In genomic region chr16:56231300-56231699, GRCm38 (mm10) we compare ENCODE assay signal across 9 mouse cellular contexts. TPM values are rescaled to one million over a fixed set of nuclear protein-coding genes. Genes with fewer than 3 reads are reported as not detected.
DNase-seq lines count a peak whose midpoint lies in the region; ATAC-seq and TF ChIP-seq lines count a peak whose summit lies in the region.
"Had no signal": no experiment of that assay in that cellular context is flagged by ENCODE, and none has a peak within 500 bp of the region (broad histone marks: within the 10 kb centered on the region; RNA-seq: fewer than 3 reads in every experiment).

No protein-coding gene starts in this region.

- no peaks in the 10 kb centered on the region for H3K27me3 ChIP-seq in kidney, embryonic 15.5 days
- no peaks in the 10 kb centered on the region for H3K27me3 ChIP-seq in stomach, postnatal 0 days (ENCODE audit: control insufficient read depth, insufficient read depth, low read length)
- H3K27me3 ChIP-seq: limb, embryonic 13.5 days had no signal

- no peak overlapping the region for H3K27ac ChIP-seq in kidney, embryonic 15.5 days
- H3K27ac ChIP-seq in bone marrow, adult 2 months (ENCODE audit: control insufficient read depth, insufficient read depth, low read depth, low read length, poor library complexity): no peak overlapping the region
- no peak overlapping the region for H3K27ac ChIP-seq in stomach, postnatal 0 days (replicated peaks)
- H3K27ac ChIP-seq: limb, embryonic 13.5 days had no signal

- no peaks in the 10 kb centered on the region for H3K9me3 ChIP-seq in kidney, embryonic 15.5 days (replicated peaks)
- H3K9me3 ChIP-seq in stomach, postnatal 0 days (ENCODE audit: control insufficient read depth, low read length): no peaks in the 10 kb centered on the region
- H3K9me3 ChIP-seq: limb, embryonic 13.5 days had no signal

- 56% methylated on average over 10 of the region's 10 CpGs for WGBS in kidney, embryonic 15.5 days
- WGBS in bone marrow, adult 2 months: 60% methylated on average over 10 of the region's 10 CpGs
- 53% methylated on average over 10 of the region's 10 CpGs for WGBS in stomach, postnatal 0 days

- no peak for TF ChIP-seq POLR2A in bone marrow, adult 2 months (IDR thresholded peaks at IDR 0.05; ENCODE audit: borderline replicate concordance, control insufficient read depth, low read depth, low read length)

- peaks cover 4% of the 10 kb centered on the region; the same call in 1 of the 2 replicates for H3K36me3 ChIP-seq in kidney, embryonic 15.5 days
- H3K36me3 ChIP-seq in stomach, postnatal 0 days (ENCODE audit: control insufficient read depth, insufficient read depth, low read length): no peaks in the 10 kb centered on the region

- peak; percentile 32 for DNase-seq in CD4-positive, CD25-positive, alpha-beta regulatory T cell, adult 2 months (ENCODE audit: low read depth, low spot score)
- peak; percentile 23 for DNase-seq in kidney, postnatal 10 days
- peak; percentile 48 to 56 for DNase-seq in layer of hippocampus, postnatal 36 days
- DNase-seq in stomach, postnatal 0 days (ENCODE audit: low spot score): no peak
- DNase-seq in urinary bladder, postnatal 36 days (ENCODE audit: low spot score in 2 of 2): no peak

- ATAC-seq in CD4-positive, CD25-positive, alpha-beta regulatory T cell, adult 4 months: no peak
- ATAC-seq in kidney, embryonic 15.5 days (replicated peaks; ENCODE audit: low FRiP score): no peak
- no peak for ATAC-seq in stomach, postnatal 0 days (ENCODE audit: low FRiP score, low TSS enrichment)

- TF ChIP-seq EP300 in stomach, postnatal 0 days (optimal IDR thresholded peaks at IDR 0.05): no peak

- H3K9ac ChIP-seq in kidney, embryonic 15.5 days: no peak overlapping the region
- H3K9ac ChIP-seq in stomach, postnatal 0 days (ENCODE audit: low read length): no peak overlapping the region
- H3K9ac ChIP-seq: limb, embryonic 13.5 days had no signal

- TF ChIP-seq CTCF in bone marrow, adult 2 months (IDR thresholded peaks at IDR 0.05; ENCODE audit: control insufficient read depth, insufficient read depth, low read length): peak; percentile 30; the same call in 1 of the 2 replicates
- TF ChIP-seq CTCF in stomach, postnatal 0 days (IDR thresholded peaks at IDR 0.05; ENCODE audit: low read depth): peak; percentile 57

- H3K4me3 ChIP-seq in kidney, embryonic 15.5 days (replicated peaks): no peak overlapping the region
- no peak overlapping the region for H3K4me3 ChIP-seq in bone marrow, adult 2 months (replicated peaks; ENCODE audit: control insufficient read depth, low read depth, low read length)
- no peak overlapping the region for H3K4me3 ChIP-seq in stomach, postnatal 0 days (ENCODE audit: low read depth, low read length)
- H3K4me3 ChIP-seq: limb, embryonic 13.5 days had no signal

- H3K4me2 ChIP-seq in kidney, embryonic 15.5 days: no peak overlapping the region
- no peak overlapping the region for H3K4me2 ChIP-seq in stomach, postnatal 0 days (replicated peaks; ENCODE audit: low read depth)
- H3K4me2 ChIP-seq: limb, embryonic 13.5 days had no signal

- H3K4me1 ChIP-seq in kidney, embryonic 15.5 days: no peaks in the 10 kb centered on the region
- no peaks in the 10 kb centered on the region for H3K4me1 ChIP-seq in bone marrow, adult 2 months (ENCODE audit: control insufficient read depth, insufficient read depth, low read length)
- no peaks in the 10 kb centered on the region for H3K4me1 ChIP-seq in stomach, postnatal 0 days (replicated peaks; ENCODE audit: control insufficient read depth, insufficient read depth)
- H3K4me1 ChIP-seq: limb, embryonic 13.5 days had no signal

RNA-seq across cellular contexts. Expression of gene Impg2, which starts 27.2 kb away (rescaled TPM):
- under 1 TPM; 0.32 to 0.46 TPM for polyA plus RNA-seq in CD4-positive, CD25-positive, alpha-beta regulatory T cell, adult 4 months (2017; shearing (Covaris generic))
- 0.04 and 0.10 TPM in 2 replicates for polyA plus RNA-seq in kidney, embryonic 15.5 days (2015; fragmentation: Nextera tagmentation; extraction: Ambion mirVana)
- 3.5 TPM in 1 of 2 replicates, not detected in the other for polyA plus RNA-seq in bone marrow, adult 2 months (2011; ENCODE audit: insufficient read depth, insufficient read length, low replicate concordance, missing spikeins)
- 1 to 10 TPM in 1 of 2 experiments, under 1 TPM in 1; 0.83 to 1.8 TPM for total RNA-seq in layer of hippocampus, postnatal 36 days (2021)
- polyA plus RNA-seq in stomach, postnatal 0 days (2015; fragmentation: Nextera tagmentation; extraction: Ambion mirVana): 0.13 and 0.40 TPM in 2 replicates

Comparison
In these comparisons a context has a peak if more than half of its experiments do, and no peak if none do; other contexts are left out.
1. DNase-seq: peak in CD4-positive, CD25-positive, alpha-beta regulatory T cell, adult 2 months (single experiment), kidney, postnatal 10 days (single experiment) and layer of hippocampus, postnatal 36 days (2 of 2); none in stomach, postnatal 0 days (single experiment) and urinary bladder, postnatal 36 days (0 of 2).